Mouse (Mus musculus) liver, embryonic 14.5 days (tissue): Measurements from ENCODE around the gene Supt4a. TPM values are rescaled to one million over a fixed set of nuclear protein-coding genes. Genes with fewer than 3 reads are reported as not detected.
A peak's percentile ranks its signal among the peaks of the same experiment; 100 is the strongest.

Source experiments
- ATAC-seq: fragments of 200-750 bp; cut with Nextera tagmentation; 2 replicates; pipeline ENCODE4 v1.8.0; 2017; ENCODE audit warnings: moderate number of reproducible peaks, mild to moderate bottlenecking, moderate library complexity; ENCODE audit not compliant: insufficient read depth
- DNase-seq, 3 experiments: peaks; one replicate each; pipeline ENCODE4 v3.0.0-alpha.2; 2012 to 2013; ENCODE audit warnings: low read depth in 3 of 3, low spot score in 3 of 3
- H3K27ac ChIP-seq: fragments of 300-500 bp; sonication (generic); 2 replicates; pipeline ENCODE4 v1.5.1; 2014; ENCODE audit warnings: moderate library complexity, mild to moderate bottlenecking, control low read depth, inconsistent platforms
- H3K27me3 ChIP-seq: fragments of 300-500 bp; sonication (generic); 2 replicates; pipeline ENCODE4 v1.6.1; 2014; ENCODE audit warnings: mild to moderate bottlenecking, low read length, moderate library complexity; ENCODE audit not compliant: control insufficient read depth, insufficient read depth
- H3K36me3 ChIP-seq: fragments of 300-500 bp; sonication (generic); replicated peaks from 2 replicates; pipeline ENCODE4 v1.6.1; 2014; ENCODE audit warnings: low read depth; ENCODE audit not compliant: control insufficient read depth, insufficient read depth
- H3K4me1 ChIP-seq, 2 experiments: fragments of 200-500 bp in 1 of 2; fragments of 300-500 bp in 1 of 2; sonication (generic) in 1 of 2; replicated peaks; 2 replicates each; pipeline ENCODE4 v1.6.1; 2012 to 2014; ENCODE audit warnings: antibody characterized with exemption in 1 of 2, inconsistent platforms in 1 of 2, low read length in 1 of 2; ENCODE audit not compliant: control insufficient read depth in 2 of 2, insufficient read depth in 2 of 2
- H3K4me2 ChIP-seq: fragments of 300-500 bp; sonication (generic); 2 replicates; pipeline ENCODE4 v1.6.1; 2014; ENCODE audit warnings: low read depth, mild to moderate bottlenecking, control low read depth, moderate library complexity
- H3K4me3 ChIP-seq, 2 experiments: fragments of 200-500 bp in 1 of 2; fragments of 300-500 bp in 1 of 2; sonication (generic) in 1 of 2; 2 replicates each; pipeline ENCODE4 v1.5.1; 2012 to 2014; ENCODE audit warnings: low read depth in 2 of 2, low read length in 2 of 2, mild to moderate bottlenecking in 2 of 2, control low read depth in 1 of 2, inconsistent platforms in 1 of 2, moderate library complexity in 1 of 2; ENCODE audit not compliant: insufficient read depth in 1 of 2
- H3K9ac ChIP-seq: fragments of 300-500 bp; sonication (generic); replicated peaks from 2 replicates; pipeline ENCODE4 v1.6.1; 2014; ENCODE audit warnings: mild to moderate bottlenecking, control low read depth, moderate library complexity
- H3K9me3 ChIP-seq: fragments of 300-500 bp; sonication (generic); 2 replicates; pipeline ENCODE4 v1.6.1; 2016; ENCODE audit warnings: low read length, mixed read lengths; ENCODE audit not compliant: control insufficient read depth
- CTCF ChIP-seq: IDR thresholded peaks from 2 replicates; pipeline ENCODE4 v1.5.1; 2016; ENCODE audit warnings: antibody characterized with exemption, low read depth, control low read depth
- EP300 ChIP-seq: IDR thresholded peaks from 2 replicates; pipeline ENCODE4 v1.6.1; 2016; ENCODE audit warnings: antibody characterized with exemption, low read depth
- WGBS: fragments of 180-500 bp; shearing (Covaris S2); extraction: QIAGEN DNeasy Blood & Tissue Kit; methylation state at CpG from one replicate; pipeline ENCODE4 v1.1.7; 2014; ENCODE audit not compliant: insufficient replicate concordance; 5-methylcytosine and 5-hydroxymethylcytosine counted together
- polyA plus RNA-seq, 2 experiments: library from polyadenylated mRNA; depleted of rRNA in 1 of 2; stranded (reverse) in 1 of 2; unstranded in 1 of 2; fragments of >200 nt; fragmentation: Nextera tagmentation in 1 of 2; extraction: Ambion mirVana in 1 of 2; gene quantifications; 2 replicates each; pipeline versions ENCODE4 v1.2.1 to v1.2.3; 2012 to 2014

The Supt4a gene
- polyA plus RNA-seq, 2 experiments: 111 to 211 TPM

DNA sequence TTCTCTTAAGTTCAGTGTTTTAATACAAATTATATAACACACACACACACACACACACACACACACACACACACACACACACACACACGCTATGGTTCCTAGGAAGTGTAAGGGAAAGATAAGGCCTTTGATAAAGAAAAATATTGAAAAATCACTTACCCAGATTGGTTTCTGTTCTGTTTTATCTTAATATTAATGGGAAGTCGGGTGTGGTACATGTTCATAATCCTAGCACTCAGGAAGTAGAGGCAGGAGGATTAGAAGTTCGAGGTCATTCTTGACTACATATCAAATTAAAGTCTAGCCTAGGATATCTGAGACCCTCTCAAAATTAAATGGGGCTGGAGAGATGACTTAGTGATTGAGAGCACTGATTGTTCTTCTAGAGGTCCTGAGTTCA is 15.2 kb upstream of the Supt4a start:
- 43% methylated on average over 3 of the region's 3 CpGs for WGBS
- Histone ChIP-seq H3K9ac (no peak overlapping the region), H3K4me2 (no peak overlapping the region), H3K27ac (no peak overlapping the region), H3K4me3 (no peak overlapping the region), H3K4me1 (peaks cover 24 to 32% of the 10 kb centered on the region in 2 experiments), H3K9me3 (no peaks in the 10 kb centered on the region), H3K36me3 (no peaks in the 10 kb centered on the region), H3K27me3 (no peaks in the 10 kb centered on the region)
- TF ChIP-seq CTCF: no peak
- no peak for TF ChIP-seq EP300
- ATAC-seq (no peak), DNase-seq (no peak)

DNA sequence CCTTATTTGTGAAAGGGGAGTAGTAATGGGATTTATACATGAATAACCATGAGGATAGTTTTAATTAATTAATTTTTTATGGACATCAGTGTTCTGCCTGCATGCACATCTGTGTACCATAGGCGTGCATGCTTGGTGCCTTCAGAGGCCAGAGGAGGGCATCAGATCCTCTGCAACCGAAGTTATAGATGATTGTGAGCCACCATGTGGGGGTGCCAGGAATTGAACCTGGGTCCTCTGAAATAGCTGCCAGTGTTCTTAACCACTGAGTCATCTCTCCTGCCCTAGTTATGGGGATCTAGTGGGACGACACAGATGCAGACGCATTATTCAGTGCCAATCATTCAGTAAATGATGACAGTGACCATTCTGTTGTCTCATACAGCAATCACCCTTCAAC is 14.5 kb upstream of the Supt4a start:
- H3K27ac ChIP-seq: no peak overlapping the region
- no peak overlapping the region for H3K4me2 ChIP-seq
- no peak overlapping the region for H3K9ac ChIP-seq
- ATAC-seq: no peak
- DNase-seq: no peak
- H3K27me3 ChIP-seq: no peaks in the 10 kb centered on the region
- peaks cover 31 to 39% of the 10 kb centered on the region in 2 experiments for H3K4me1 ChIP-seq
- no peaks in the 10 kb centered on the region for H3K9me3 ChIP-seq
- no peaks in the 10 kb centered on the region for H3K36me3 ChIP-seq
- no peak for TF ChIP-seq EP300
- TF ChIP-seq CTCF: peak; percentile 49; the same call in 1 of the 2 replicates
- no peak overlapping the region for H3K4me3 ChIP-seq
- WGBS: 78% methylated on average over 4 of the region's 4 CpGs

DNA sequence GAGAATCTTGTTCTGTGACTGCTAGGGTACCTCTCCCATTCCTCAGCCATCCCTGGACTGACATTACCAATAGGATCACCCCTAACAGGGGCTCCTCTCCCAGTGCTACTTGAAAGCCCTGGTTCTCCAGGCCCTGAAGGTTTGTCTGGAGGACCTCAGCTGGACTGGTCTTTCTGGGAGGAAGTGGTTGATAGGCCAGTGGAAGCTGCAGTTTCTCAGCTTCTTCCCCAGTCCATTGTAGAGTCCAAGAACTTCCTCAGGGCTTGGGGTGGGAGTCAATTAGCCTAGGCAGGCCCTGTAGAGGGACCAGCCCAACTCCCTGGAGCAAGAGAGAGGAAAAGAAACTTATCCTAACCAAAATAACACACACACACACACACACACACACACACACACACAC is 11.8 kb upstream of the Supt4a start:
- Histone ChIP-seq H3K27me3 (no peaks in the 10 kb centered on the region), H3K27ac (peak overlapping the region; percentile 99), H3K9me3 (no peaks in the 10 kb centered on the region), H3K4me2 (peak overlapping the region; percentile 89), H3K4me1 (peaks cover 51 to 63% of the 10 kb centered on the region in 2 experiments), H3K4me3 (peak overlapping the region; percentile 40 to 45), H3K9ac (peak overlapping the region; percentile 94), H3K36me3 (no peaks in the 10 kb centered on the region)
- DNase-seq: no peak
- ATAC-seq: no peak
- no peak for TF ChIP-seq EP300
- no peak for TF ChIP-seq CTCF

DNA sequence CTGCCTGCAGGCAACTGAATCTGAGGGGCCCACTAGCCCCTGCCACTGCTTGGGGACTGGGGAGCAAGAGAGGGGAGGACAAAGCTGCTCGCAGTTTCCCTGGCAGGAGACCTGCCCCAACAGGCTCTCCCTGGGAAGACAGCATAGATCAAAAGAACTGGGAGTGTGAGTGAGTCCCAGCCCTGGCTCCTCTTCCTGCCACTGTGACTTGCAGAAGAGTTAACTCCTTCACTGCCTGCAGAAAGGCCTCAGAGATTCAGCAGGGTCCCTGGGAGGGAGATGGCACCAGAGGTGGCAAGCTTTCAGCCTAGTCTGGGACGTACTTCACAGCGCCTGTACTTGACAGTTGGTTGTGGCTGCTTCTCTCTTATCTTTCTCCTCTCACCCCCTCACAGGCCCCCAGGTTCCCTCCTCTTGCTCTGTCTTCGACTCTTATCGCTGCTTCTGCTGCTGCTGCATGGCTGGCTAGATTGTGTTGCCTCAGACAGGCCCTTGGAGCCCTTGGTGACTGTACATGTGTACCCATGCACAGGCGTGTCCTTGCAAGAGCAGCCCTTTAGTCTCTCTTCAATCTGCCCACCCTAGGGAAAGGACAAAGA is 11.3 kb upstream of the Supt4a start:
- Histone ChIP-seq H3K4me1 (peaks cover 57 to 63% of the 10 kb centered on the region in 2 experiments), H3K9me3 (no peaks in the 10 kb centered on the region), H3K4me3 (peak overlapping the region; percentile 40 to 45), H3K36me3 (no peaks in the 10 kb centered on the region; the same call in 1 of the 2 replicates), H3K9ac (peak overlapping the region; percentile 94), H3K4me2 (peak overlapping the region; percentile 89), H3K27me3 (no peaks in the 10 kb centered on the region), H3K27ac (peak overlapping the region; percentile 99)
- peak; percentile 99 for TF ChIP-seq EP300
- TF ChIP-seq CTCF: no peak
- ATAC-seq (peak; percentile 94), DNase-seq (peak; percentile 90 to 93 (median 91))
- 9% methylated on average over 6 of the region's 6 CpGs for WGBS

DNA sequence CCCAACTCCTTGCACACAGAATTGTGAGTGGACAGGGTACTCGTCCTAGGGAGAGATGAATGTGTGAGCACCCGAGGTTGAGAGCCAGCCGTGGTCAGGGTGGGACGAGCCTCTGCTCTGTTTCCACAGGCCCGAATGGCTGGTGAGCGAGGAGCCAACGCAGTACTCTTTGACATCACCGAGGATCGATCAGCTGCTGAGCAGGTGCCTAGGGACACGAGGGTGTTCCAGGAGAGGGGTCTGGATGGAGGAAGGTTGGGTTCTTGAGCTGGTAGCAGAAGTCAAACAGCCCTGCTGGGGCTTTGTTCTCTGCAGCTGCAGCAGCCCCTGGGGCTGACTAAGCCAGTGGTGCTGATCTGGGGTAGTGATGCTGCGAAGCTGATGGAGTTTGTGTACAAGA is 10.3 kb upstream of the Supt4a start:
- Histone ChIP-seq H3K27ac (peak overlapping the region; percentile 99), H3K9me3 (no peaks in the 10 kb centered on the region), H3K27me3 (no peaks in the 10 kb centered on the region), H3K36me3 (peaks cover 8% of the 10 kb centered on the region), H3K9ac (peak overlapping the region; percentile 79), H3K4me1 (peaks cover 59 to 63% of the 10 kb centered on the region in 2 experiments), H3K4me3 (peak overlapping the region in 1 of 2 experiments; percentile 40; a peak in 2 of 4 replicates), H3K4me2 (peak overlapping the region; percentile 89)
- TF ChIP-seq EP300: no peak
- TF ChIP-seq CTCF: no peak
- DNase-seq (no peak), ATAC-seq (no peak)
- 46% methylated on average over 11 of the region's 11 CpGs for WGBS
